In the genomic region with DNA sequence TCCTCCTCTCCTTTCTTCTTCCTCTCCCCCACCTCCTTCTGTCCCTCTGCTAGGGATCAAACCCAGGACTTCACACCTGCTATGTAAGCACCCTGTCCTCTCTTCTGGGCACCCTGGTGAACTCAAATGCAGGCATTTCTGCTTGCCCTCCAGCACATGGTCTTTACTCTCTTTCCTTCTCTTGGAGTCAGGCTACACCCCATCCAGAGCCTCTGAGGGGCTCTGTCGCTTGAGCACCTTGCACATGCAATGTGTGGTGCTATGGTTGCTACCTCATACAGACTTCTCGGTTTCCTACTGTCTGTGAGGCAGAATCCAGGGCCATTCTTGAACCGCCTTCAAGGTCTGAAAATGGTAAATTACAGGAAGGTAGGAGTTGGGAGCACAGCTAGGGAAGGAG, we compare ENCODE assay signal across 13 mouse cellular contexts. TPM values are rescaled to one million over a fixed set of nuclear protein-coding genes. Genes with fewer than 3 reads are reported as not detected.
DNase-seq lines count a peak whose midpoint lies in the region; ATAC-seq and TF ChIP-seq lines count a peak whose summit lies in the region.
"Had no signal": no experiment of that assay in that cellular context is flagged by ENCODE, and none has a peak within 500 bp of the region (broad histone marks: within the 10 kb centered on the region; RNA-seq: fewer than 3 reads in every experiment).

No protein-coding gene starts in this region.

- no peak overlapping the region for H3K4me3 ChIP-seq in kidney, embryonic 15.5 days (replicated peaks)
- peak overlapping the region; percentile 42 for H3K4me3 ChIP-seq in megakaryocyte, embryonic 14.5 days (replicated peaks)
- peak overlapping the region; percentile 77; the same call in 1 of the 2 replicates for H3K4me3 ChIP-seq in liver, postnatal 0 days (ENCODE audit: low read depth, low read length)
- H3K4me3 ChIP-seq: neural tube, embryonic 13.5 days had no signal

- peak; percentile 92 for DNase-seq in heart, adult 11 months
- DNase-seq in heart, adult 9 months (ENCODE audit: low spot score in 2 of 2): no peak
- no peak for DNase-seq in kidney, adult 8-10 months
- no peak for DNase-seq in liver, postnatal 0 days
- no peak for DNase-seq in left cerebral cortex, postnatal 4 days
- DNase-seq: cerebellum, adult 2 months; kidney, postnatal 36 days had no signal

- no peaks in the 10 kb centered on the region for H3K27me3 ChIP-seq in kidney, embryonic 15.5 days
- peaks cover 74% of the 10 kb centered on the region for H3K27me3 ChIP-seq in megakaryocyte, embryonic 14.5 days (replicated peaks)
- H3K27me3 ChIP-seq in liver, postnatal 0 days (ENCODE audit: insufficient read depth, low read length): peaks cover 4% of the 10 kb centered on the region; the same call in 1 of the 2 replicates

- peak overlapping the region; percentile 20; the same call in 1 of the 2 replicates for H3K27ac ChIP-seq in kidney, embryonic 15.5 days
- no peak overlapping the region for H3K27ac ChIP-seq in liver, postnatal 0 days (ENCODE audit: low read depth)
- H3K27ac ChIP-seq: hindbrain, embryonic 14.5 days; neural tube, embryonic 13.5 days had no signal

- no peaks in the 10 kb centered on the region for H3K9me3 ChIP-seq in kidney, embryonic 15.5 days (replicated peaks)
- no peaks in the 10 kb centered on the region for H3K9me3 ChIP-seq in megakaryocyte, embryonic 14.5 days
- H3K9me3 ChIP-seq in liver, postnatal 0 days (ENCODE audit: low read length): no peaks in the 10 kb centered on the region
- H3K9me3 ChIP-seq: neural tube, embryonic 13.5 days had no signal

- H3K4me1 ChIP-seq in kidney, embryonic 15.5 days: peaks cover 90% of the 10 kb centered on the region
- H3K4me1 ChIP-seq in megakaryocyte, embryonic 14.5 days: peaks cover 90% of the 10 kb centered on the region
- H3K4me1 ChIP-seq in liver, postnatal 0 days (ENCODE audit: insufficient read depth): peaks cover 59% of the 10 kb centered on the region

- H3K9ac ChIP-seq in kidney, embryonic 15.5 days: no peak overlapping the region
- 0 out of 2 replicates have a peak overlapping the region, but pooled peaks have one; percentile 6 for H3K9ac ChIP-seq in liver, postnatal 0 days (replicated peaks)
- H3K9ac ChIP-seq: hindbrain, embryonic 14.5 days had no signal

- ATAC-seq in kidney, embryonic 15.5 days (replicated peaks; ENCODE audit: low FRiP score): no peak
- ATAC-seq in megakaryocyte, adult 5-6 weeks (ENCODE audit: poor library complexity, severe bottlenecking): no peak
- ATAC-seq in liver, postnatal 0 days: no peak
- ATAC-seq: forebrain, embryonic 16.5 days had no signal

- TF ChIP-seq CTCF in liver, postnatal 0 days (IDR thresholded peaks at IDR 0.05; ENCODE audit: low read depth): no peak

- H3K4me2 ChIP-seq in kidney, embryonic 15.5 days: peak overlapping the region; percentile 80
- peak overlapping the region; percentile 79 for H3K4me2 ChIP-seq in liver, postnatal 0 days (ENCODE audit: low read depth, low read length)
- H3K4me2 ChIP-seq: hindbrain, embryonic 14.5 days had no signal

- intact Hi-C loops in left cerebral cortex, postnatal 4 days (cut with DNase I): no loop called here

- TF ChIP-seq EP300 in liver, postnatal 0 days (IDR thresholded peaks at IDR 0.05; ENCODE audit: low read depth): no peak

- WGBS in kidney, embryonic 15.5 days: 79% methylated on average over 3 of the region's 3 CpGs
- 72% methylated on average over 3 of the region's 3 CpGs for WGBS in liver, postnatal 0 days (ENCODE audit: insufficient replicate concordance)

- H3K36me3 ChIP-seq in kidney, embryonic 15.5 days: no peaks in the 10 kb centered on the region
- no peaks in the 10 kb centered on the region for H3K36me3 ChIP-seq in megakaryocyte, embryonic 14.5 days (replicated peaks; ENCODE audit: low read length)
- H3K36me3 ChIP-seq in liver, postnatal 0 days (replicated peaks; ENCODE audit: insufficient read depth, low read length): no peaks in the 10 kb centered on the region
- H3K36me3 ChIP-seq: neural tube, embryonic 13.5 days had no signal

RNA-seq across cellular contexts. Expression of a gene that starts 4.7 kb away (rescaled TPM):
- polyA plus RNA-seq in kidney, embryonic 15.5 days (2015; fragmentation: Nextera tagmentation; extraction: Ambion mirVana): 56.2 and 57.8 TPM in 2 replicates
- polyA plus RNA-seq in megakaryocyte, embryonic 14.5 days (2012; ENCODE audit: insufficient read depth, low replicate concordance): 0.43 and 11.0 TPM in 2 replicates
- 82.1 and 88.8 TPM in 2 replicates for total RNA-seq in megakaryocyte, adult 5-6 weeks (2015)
- total RNA-seq in megakaryocyte, adult 5-6 weeks (2017): 184 and 199 TPM in 2 replicates
- polyA plus RNA-seq in liver, postnatal 0 days (2015; fragmentation: Nextera tagmentation; extraction: Ambion mirVana): 14.6 and 15.0 TPM in 2 replicates
- total RNA-seq in left cerebral cortex, postnatal 4 days (2021): 1 to 10 TPM; 5.3 to 5.4 TPM

RNA-seq across cellular contexts. Expression of a gene that starts 58.7 kb away (rescaled TPM):
- polyA plus RNA-seq in kidney, embryonic 15.5 days (2015; fragmentation: Nextera tagmentation; extraction: Ambion mirVana): 54.4 and 58.4 TPM in 2 replicates
- 254 and 485 TPM in 2 replicates for polyA plus RNA-seq in megakaryocyte, embryonic 14.5 days (2012; ENCODE audit: insufficient read depth, low replicate concordance)
- 263 and 307 TPM in 2 replicates for total RNA-seq in megakaryocyte, adult 5-6 weeks (2015)
- total RNA-seq in megakaryocyte, adult 5-6 weeks (2017): 140 and 147 TPM in 2 replicates
- polyA plus RNA-seq in liver, postnatal 0 days (2015; fragmentation: Nextera tagmentation; extraction: Ambion mirVana): 289 and 305 TPM in 2 replicates
- total RNA-seq in left cerebral cortex, postnatal 4 days (2021): 10 to 100 TPM; 14.0 to 17.9 TPM
